Mouse (Mus musculus) hindbrain, embryonic 11.5 days (tissue): ENCODE measurements around the gene Lcat. TPM values are rescaled to one million over a fixed set of nuclear protein-coding genes. Genes with fewer than 3 reads are reported as not detected.

Experiments used
- ATAC-seq: fragments of 200-750 bp; cut with Nextera tagmentation; 2 replicates; pipeline ENCODE4 v1.8.0; 2017; ENCODE audit warnings: mild to moderate bottlenecking, moderate TSS enrichment, moderate library complexity; ENCODE audit not compliant: low FRiP score
- DNase-seq: peaks from one replicate; pipeline ENCODE4 v3.0.0-alpha.2; 2015; ENCODE audit warnings: low spot score
- H3K27ac ChIP-seq: fragments of 300-500 bp; sonication (generic); 2 replicates; pipeline ENCODE4 v1.5.1; 2014; ENCODE audit warnings: mild to moderate bottlenecking, low read depth, low read length
- H3K27me3 ChIP-seq: fragments of 300-500 bp; sonication (generic); 2 replicates; pipeline ENCODE4 v1.6.1; 2014; ENCODE audit warnings: mild to moderate bottlenecking, low read length, moderate library complexity, mixed read lengths; ENCODE audit not compliant: control insufficient read depth, insufficient read depth
- H3K36me3 ChIP-seq: fragments of 300-500 bp; sonication (generic); 2 replicates; pipeline ENCODE4 v1.6.1; 2014; ENCODE audit warnings: mild to moderate bottlenecking, low read length, moderate library complexity, mixed read lengths; ENCODE audit not compliant: control insufficient read depth, insufficient read depth
- H3K4me1 ChIP-seq: fragments of 300-500 bp; sonication (generic); replicated peaks from 2 replicates; pipeline ENCODE4 v1.6.1; 2014; ENCODE audit warnings: low read length, mixed read lengths; ENCODE audit not compliant: control insufficient read depth, insufficient read depth
- H3K4me2 ChIP-seq: fragments of 300-500 bp; sonication (generic); replicated peaks from 2 replicates; pipeline ENCODE4 v1.6.1; 2014; ENCODE audit warnings: mild to moderate bottlenecking, low read depth, low read length
- H3K4me3 ChIP-seq: fragments of 300-500 bp; sonication (generic); 2 replicates; pipeline ENCODE4 v1.5.1; 2014; ENCODE audit warnings: low read depth, low read length
- H3K9ac ChIP-seq: fragments of 300-500 bp; sonication (generic); 2 replicates; pipeline ENCODE4 v1.6.1; 2014; ENCODE audit warnings: low read depth, low read length
- H3K9me3 ChIP-seq: fragments of 300-500 bp; sonication (generic); 2 replicates; pipeline ENCODE4 v1.6.1; 2016; ENCODE audit warnings: low read length; ENCODE audit not compliant: control insufficient read depth
- WGBS: fragments of 180-500 bp; shearing (Covaris S2); extraction: QIAGEN DNeasy Blood & Tissue Kit; methylation state at CpG from one replicate; pipeline ENCODE4 v1.1.7; 2014; 5-methylcytosine and 5-hydroxymethylcytosine counted together
- polyA plus RNA-seq: library from polyadenylated mRNA; unstranded; fragments of >200 nt; fragmentation: Nextera tagmentation; extraction: Ambion mirVana; gene quantifications from 2 replicates; pipeline ENCODE4 v1.2.1, GENCODE M21; 2014

The Lcat gene
- polyA plus RNA-seq, 1 experiment from 2014 or later: 0.54 TPM

- ATAC-seq (0 out of 2 replicates have a peak, but pooled peaks have one; percentile 6), DNase-seq (no peak)
- no peaks in the 10 kb centered on the region for H3K27me3 ChIP-seq
- no peaks in the 10 kb centered on the region for H3K36me3 ChIP-seq
- H3K4me2 ChIP-seq: peak overlapping the region; percentile 80
- WGBS: 43% methylated on average over 16 of the region's 16 CpGs
- H3K9ac ChIP-seq: peak overlapping the region; percentile 95
- H3K9me3 ChIP-seq: no peaks in the 10 kb centered on the region
- no peaks in the 10 kb centered on the region for H3K4me1 ChIP-seq
- H3K27ac ChIP-seq: peak overlapping the region; percentile 79
- peak overlapping the region; percentile 92 for H3K4me3 ChIP-seq
Measured at GRCm38 (mm10) chr8:105900941-105901616, 42.1 kb downstream of the Lcat start.

GRCm38 (mm10) chr8:105900180-105900940 lies 42.8 kb downstream of the Lcat start, which contains the start of gene Pskh1:
Gene Pskh1 (plus strand): TSS chr8:105900441.
- peak; percentile 97 for ATAC-seq
- DNase-seq: peak; percentile 96
- Histone ChIP-seq H3K27me3 (no peaks in the 10 kb centered on the region), H3K36me3 (no peaks in the 10 kb centered on the region), H3K4me2 (peak within 1 kb of the TSS; percentile 80), H3K9ac (peak within 1 kb of the TSS; percentile 95), H3K27ac (peak within 1 kb of the TSS; percentile 79), H3K4me3 (peak within 1 kb of the TSS; percentile 92), H3K4me1 (no peaks in the 10 kb centered on the region), H3K9me3 (no peaks in the 10 kb centered on the region)
- WGBS: under 1% methylated on average over 67 of the region's 68 CpGs

GRCm38 (mm10) chr8:105897801-105898480 lies 45.2 kb downstream of the Lcat start:
- Histone ChIP-seq H3K27me3 (no peaks in the 10 kb centered on the region), H3K4me1 (peaks cover 3% of the 10 kb centered on the region; the same call in 1 of the 2 replicates), H3K4me3 (no peak overlapping the region), H3K4me2 (no peak overlapping the region), H3K9me3 (no peaks in the 10 kb centered on the region), H3K9ac (no peak overlapping the region), H3K36me3 (no peaks in the 10 kb centered on the region), H3K27ac (no peak overlapping the region)
- ATAC-seq: no peak
- 88% methylated on average over 9 of the region's 9 CpGs for WGBS
- DNase-seq: no peak

- 3% methylated on average over 11 of the region's 11 CpGs for WGBS
- no peaks in the 10 kb centered on the region for H3K27me3 ChIP-seq
- H3K27ac ChIP-seq: no peak within 1 kb of the TSS
- H3K4me3 ChIP-seq: no peak within 1 kb of the TSS
- ATAC-seq (peak; percentile 93), DNase-seq (peak; percentile 81)
- H3K4me1 ChIP-seq: peaks cover 3% of the 10 kb centered on the region; the same call in 1 of the 2 replicates
- no peaks in the 10 kb centered on the region for H3K9me3 ChIP-seq
- peaks cover 17% of the 10 kb centered on the region for H3K36me3 ChIP-seq
- no peak within 1 kb of the TSS for H3K4me2 ChIP-seq
- H3K9ac ChIP-seq: no peak within 1 kb of the TSS
Measured at GRCm38 (mm10) chr8:105893339-105893738, 49.8 kb downstream of the Lcat start, which contains the start of gene Nrn1l. Gene Nrn1l (plus strand): TSS chr8:105893567.

- H3K36me3 ChIP-seq: peaks cover 17% of the 10 kb centered on the region
- WGBS: 89% methylated on average over 6 of the region's 6 CpGs
Measured at GRCm38 (mm10) chr8:105892432-105892831, 50.8 kb downstream of the Lcat start.

GRCm38 (mm10) chr8:105890870-105891269 lies 52.3 kb downstream of the Lcat start:
- Histone ChIP-seq H3K27ac (no peak overlapping the region), H3K4me2 (no peak overlapping the region), H3K4me1 (peaks cover 3% of the 10 kb centered on the region; the same call in 1 of the 2 replicates), H3K27me3 (no peaks in the 10 kb centered on the region), H3K9me3 (no peaks in the 10 kb centered on the region), H3K9ac (no peak overlapping the region), H3K4me3 (no peak overlapping the region), H3K36me3 (peaks cover 17% of the 10 kb centered on the region)
- 95% methylated on average over 6 of the region's 6 CpGs for WGBS
- DNase-seq (no peak), ATAC-seq (no peak)

More at GRCm38 (mm10) chr8:105892432-105892831, 50.8 kb downstream of the Lcat start:
- Histone ChIP-seq H3K4me3 (no peak overlapping the region), H3K9me3 (no peaks in the 10 kb centered on the region), H3K4me2 (no peak overlapping the region), H3K9ac (no peak overlapping the region), H3K4me1 (peaks cover 3% of the 10 kb centered on the region; the same call in 1 of the 2 replicates), H3K27me3 (no peaks in the 10 kb centered on the region), H3K27ac (no peak overlapping the region)
- ATAC-seq (peak; percentile 33; the same call in 1 of the 2 replicates), DNase-seq (peak; percentile 16)

GRCm38 (mm10) chr8:105889756-105890465 lies 53.3 kb downstream of the Lcat start:
- WGBS: 92% methylated on average over 12 of the region's 12 CpGs
- H3K4me3 ChIP-seq: no peak overlapping the region
- H3K27me3 ChIP-seq: no peaks in the 10 kb centered on the region
- H3K36me3 ChIP-seq: peaks cover 20% of the 10 kb centered on the region
- no peak for DNase-seq
- no peak overlapping the region for H3K9ac ChIP-seq
- ATAC-seq: no peak
- no peaks in the 10 kb centered on the region for H3K9me3 ChIP-seq
- no peak overlapping the region for H3K4me2 ChIP-seq
- H3K4me1 ChIP-seq: peaks cover 3% of the 10 kb centered on the region; the same call in 1 of the 2 replicates
- no peak overlapping the region for H3K27ac ChIP-seq
